Mouse (Mus musculus) liver, adult 2 months (tissue): ENCODE measurements around the gene 4930524J08Rik. TPM values are rescaled to one million over a fixed set of nuclear protein-coding genes. Genes with fewer than 3 reads are reported as not detected.

ENCODE experiments used
- DNase-seq: peaks from one replicate; pipeline ENCODE4 v3.0.0-alpha.2; 2011; ENCODE audit warnings: low read depth, low spot score; ENCODE audit errors: extremely low read depth
- H3K27ac ChIP-seq: fragments of 200-500 bp; replicated peaks from 2 replicates; pipeline ENCODE4 v1.5.1; 2012; ENCODE audit warnings: low read depth, mild to moderate bottlenecking, control low read depth, inconsistent platforms, low read length; ENCODE audit not compliant: insufficient read depth
- H3K27me3 ChIP-seq: fragments of 200-500 bp; 2 replicates; pipeline ENCODE4 v1.6.1; 2012; ENCODE audit warnings: mild to moderate bottlenecking, moderate library complexity, low read length, inconsistent platforms; ENCODE audit not compliant: control insufficient read depth, insufficient read depth
- H3K36me3 ChIP-seq: fragments of 200-500 bp; 2 replicates; pipeline ENCODE4 v1.6.1; 2012; ENCODE audit warnings: low read length, inconsistent platforms; ENCODE audit not compliant: control insufficient read depth, insufficient read depth
- H3K4me1 ChIP-seq: fragments of 200-500 bp; 2 replicates; pipeline ENCODE4 v1.6.1; 2011; ENCODE audit warnings: low read length; ENCODE audit not compliant: control insufficient read depth, insufficient read depth
- H3K4me3 ChIP-seq: fragments of 200-500 bp; 2 replicates; pipeline ENCODE4 v1.5.1; 2011; ENCODE audit warnings: low read depth, mild to moderate bottlenecking, control low read depth, low read length, moderate library complexity; ENCODE audit not compliant: insufficient read depth
- H3K79me2 ChIP-seq: fragments of 200-500 bp; 2 replicates; pipeline ENCODE4 v1.6.1; 2012; ENCODE audit warnings: inconsistent platforms, mild to moderate bottlenecking, low read length, moderate library complexity; ENCODE audit not compliant: control insufficient read depth, insufficient read depth
- H3K9ac ChIP-seq: fragments of 200-500 bp; 2 replicates; pipeline ENCODE4 v1.6.1; 2012; ENCODE audit warnings: low read depth, mild to moderate bottlenecking, control low read depth, inconsistent platforms, low read length
- CTCF ChIP-seq: fragments of 200-500 bp; IDR thresholded peaks from 2 replicates; pipeline ENCODE4 v1.5.1; 2011; ENCODE audit warnings: low read depth, low read length, control low read depth
- POLR2A ChIP-seq: fragments of 200-500 bp; IDR thresholded peaks from 2 replicates; pipeline ENCODE4 v1.6.1; 2011; ENCODE audit warnings: low read length, control low read depth; ENCODE audit not compliant: insufficient read depth; ENCODE audit errors: extremely low read depth
- WGBS: fragments of 180-500 bp; shearing (Covaris S2); methylation state at CpG from one replicate; pipeline ENCODE4 v1.1.7; 2018; 5-methylcytosine and 5-hydroxymethylcytosine counted together
- polyA plus RNA-seq: library from polyadenylated mRNA; depleted of rRNA; stranded (reverse); fragments of >200 nt; gene quantifications from 2 replicates; pipeline ENCODE4 v1.2.3, GENCODE M21; 2012
- total RNA-seq: library from RNA; depleted of rRNA; stranded (reverse); fragments of >200 nt; gene quantifications from 2 replicates; pipeline ENCODE4 v1.2.3, GENCODE M21; 2014

The 4930524J08Rik gene
- total and polyA plus RNA-seq, 2 experiments = 0.67 TPM; not detected in 1

DNA sequence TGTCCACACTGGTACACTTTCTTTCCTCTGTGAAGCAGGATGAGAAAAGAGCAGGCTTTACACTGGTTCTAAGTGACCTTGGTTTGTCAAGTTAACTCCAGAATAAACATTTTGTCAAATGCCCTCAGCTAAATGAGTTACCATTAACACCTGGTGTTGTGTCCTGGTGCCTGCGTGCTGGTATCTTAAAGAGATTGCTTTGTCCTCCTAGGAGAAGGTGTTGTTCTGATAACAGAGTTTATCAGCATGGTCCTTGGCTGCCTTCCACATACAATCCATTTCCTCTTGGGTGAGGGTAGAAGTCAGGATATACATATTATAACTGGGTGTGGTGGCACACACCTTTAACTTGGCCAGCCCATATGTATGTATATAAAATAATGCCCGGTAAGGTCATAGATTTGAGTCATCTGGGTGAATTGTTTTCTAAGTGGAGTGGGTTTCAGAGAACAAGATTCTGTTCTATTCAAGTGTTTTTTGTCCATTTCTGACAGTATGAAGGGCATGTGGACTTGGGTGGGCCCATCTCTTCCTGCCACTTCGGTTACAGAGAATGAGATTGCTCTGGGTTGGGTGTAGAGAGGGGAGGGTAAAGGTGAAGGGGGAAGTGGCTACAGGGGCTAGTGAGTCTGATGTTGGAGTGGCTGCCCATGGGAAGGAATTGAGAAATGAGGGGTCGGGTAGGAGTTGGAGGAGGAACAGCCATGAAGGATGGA, 27.6 kb downstream of the 4930524J08Rik start:
- TF ChIP-seq CTCF = no peak
- no peak for TF ChIP-seq POLR2A
- Histone ChIP-seq H3K36me3 (no peaks in the 10 kb centered on the region), H3K4me3 (no peak overlapping the region), H3K27me3 (no peaks in the 10 kb centered on the region), H3K79me2 (no peaks in the 10 kb centered on the region), H3K27ac (no peak overlapping the region), H3K9ac (no peak overlapping the region), H3K4me1 (no peaks in the 10 kb centered on the region)
- DNase-seq = no peak
- WGBS = 85% methylated on average over 4 of the region's 4 CpGs

DNA sequence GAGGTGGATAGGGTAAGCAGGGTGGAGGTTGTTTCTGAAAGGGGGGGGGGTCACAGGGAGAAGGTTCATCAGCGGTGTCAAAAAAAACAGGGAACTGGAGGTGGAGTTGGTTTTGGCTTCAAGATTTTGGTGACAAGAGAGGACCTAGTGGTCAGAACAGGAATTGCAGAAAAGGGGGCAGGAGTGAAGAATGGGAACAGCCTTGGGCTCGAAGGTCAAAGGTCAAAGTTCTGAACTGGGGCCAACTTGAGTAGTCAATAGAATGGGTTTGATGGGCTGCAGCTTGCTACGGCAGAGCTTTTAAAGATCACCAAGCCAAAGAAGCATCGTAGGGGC, 28.1 kb downstream of the 4930524J08Rik start:
- H3K9ac ChIP-seq = no peak overlapping the region

GRCm38 (mm10) chr5:100008485-100008884, 29.6 kb downstream of the 4930524J08Rik start:
- Histone ChIP-seq H3K4me1 (no peaks in the 10 kb centered on the region), H3K27me3 (no peaks in the 10 kb centered on the region), H3K79me2 (no peaks in the 10 kb centered on the region), H3K27ac (no peak overlapping the region), H3K9ac (no peak overlapping the region), H3K36me3 (no peaks in the 10 kb centered on the region), H3K4me3 (no peak overlapping the region)
- no peak for TF ChIP-seq CTCF
- TF ChIP-seq POLR2A = no peak
- DNase-seq = no peak
- WGBS = 64% methylated on average over 3 of the region's 3 CpGs

More for the DNA sequence above, 28.1 kb downstream of the 4930524J08Rik start:
- no peaks in the 10 kb centered on the region for H3K79me2 ChIP-seq
- no peak overlapping the region for H3K27ac ChIP-seq
- peak; percentile 59 for DNase-seq
- no peak overlapping the region for H3K4me3 ChIP-seq
- H3K36me3 ChIP-seq = no peaks in the 10 kb centered on the region
- 69% methylated on average over 4 of the region's 4 CpGs for WGBS
- no peaks in the 10 kb centered on the region for H3K27me3 ChIP-seq
- TF ChIP-seq POLR2A (no peak), CTCF (no peak; the same call in 1 of the 2 replicates)
- no peaks in the 10 kb centered on the region for H3K4me1 ChIP-seq

DNA sequence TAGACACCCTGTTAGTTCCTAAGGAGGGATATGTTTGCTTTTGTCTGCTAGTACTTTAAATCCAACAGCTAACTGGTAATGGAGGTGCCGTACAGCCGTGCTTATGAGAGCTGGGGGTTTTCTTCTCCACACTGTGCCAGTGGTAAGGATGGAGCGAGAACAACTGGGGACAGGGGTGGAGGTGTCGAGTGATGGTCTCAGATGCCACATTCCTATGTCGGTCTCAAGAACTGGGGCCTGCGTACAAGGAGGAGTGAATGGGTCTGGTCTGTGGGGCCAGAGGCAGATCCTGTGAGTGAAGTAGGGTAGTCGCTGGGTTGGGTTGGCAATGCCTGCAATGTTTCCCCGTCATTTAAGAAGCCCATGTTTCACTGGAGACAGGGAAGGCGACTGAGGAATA, 33.7 kb downstream of the 4930524J08Rik start:
- 91% methylated on average over 9 of the region's 9 CpGs for WGBS
- H3K9ac ChIP-seq = no peak overlapping the region
- no peaks in the 10 kb centered on the region for H3K36me3 ChIP-seq
- no peaks in the 10 kb centered on the region for H3K4me1 ChIP-seq
- H3K27ac ChIP-seq = no peak overlapping the region
- TF ChIP-seq POLR2A (no peak), CTCF (no peak)
- no peak for DNase-seq
- H3K4me3 ChIP-seq = no peak overlapping the region
- H3K79me2 ChIP-seq = no peaks in the 10 kb centered on the region
- no peaks in the 10 kb centered on the region for H3K27me3 ChIP-seq

GRCm38 (mm10) chr5:100020089-100020488, 41.2 kb downstream of the 4930524J08Rik start:
- TF ChIP-seq POLR2A (no peak), CTCF (no peak)
- Histone ChIP-seq H3K27ac (no peak overlapping the region), H3K36me3 (no peaks in the 10 kb centered on the region), H3K4me1 (no peaks in the 10 kb centered on the region), H3K9ac (no peak overlapping the region), H3K4me3 (no peak overlapping the region), H3K79me2 (no peaks in the 10 kb centered on the region), H3K27me3 (no peaks in the 10 kb centered on the region)
- no peak for DNase-seq

- Histone ChIP-seq H3K36me3 (no peaks in the 10 kb centered on the region), H3K27me3 (no peaks in the 10 kb centered on the region), H3K9ac (no peak overlapping the region), H3K4me1 (no peaks in the 10 kb centered on the region), H3K79me2 (no peaks in the 10 kb centered on the region), H3K4me3 (no peak overlapping the region), H3K27ac (no peak overlapping the region)
- WGBS = 86% methylated on average over 5 of the region's 5 CpGs
- TF ChIP-seq CTCF (no peak), POLR2A (no peak)
- no peak for DNase-seq
These were observed 45.5 kb downstream of the 4930524J08Rik start for GRCm38 (mm10) chr5:100024403-100024802.
